Mouse (Mus musculus) retina, postnatal 7 days (tissue): ENCODE results near the gene Ppp1r21.

Source experiments
- DNase-seq: peaks from one replicate; pipeline ENCODE4 v3.0.0-alpha.2; 2012; ENCODE audit warnings: low read depth, low spot score

Ppp1r21 gene

GRCm38 (mm10) chr17:88613172-88613571 is 83.3 kb downstream of the Ppp1r21 start:
- DNase-seq: no peak

DNA sequence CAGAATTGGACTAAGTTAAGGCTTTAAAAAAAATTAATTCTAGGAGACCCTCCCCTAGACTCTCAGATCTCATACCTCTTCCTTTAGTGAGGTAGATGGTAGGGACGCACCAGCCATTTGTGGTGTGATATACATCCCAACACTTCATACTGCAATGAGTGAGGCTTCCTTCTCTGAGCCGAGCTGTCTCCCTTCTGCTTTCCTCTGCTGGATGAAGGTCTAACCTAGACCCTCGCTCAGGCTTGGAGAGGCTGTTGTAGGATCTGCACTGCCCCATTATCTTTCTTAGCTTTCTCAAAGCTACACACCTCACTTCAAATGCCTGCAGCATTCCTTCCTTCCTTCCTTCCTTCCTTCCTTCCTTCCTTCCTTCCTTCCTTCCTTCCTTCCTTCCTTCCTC is 83.8 kb downstream of the Ppp1r21 start:
- DNase-seq: no peak

- DNase-seq: no peak
Observed at GRCm38 (mm10) chr17:88614234-88614633, 84.3 kb downstream of the Ppp1r21 start.

GRCm38 (mm10) chr17:88614733-88615132 is 84.8 kb downstream of the Ppp1r21 start:
- DNase-seq: no peak

- no peak for DNase-seq
Observed at GRCm38 (mm10) chr17:88615492-88616155, 85.7 kb downstream of the Ppp1r21 start.

- DNase-seq: no peak
Observed at GRCm38 (mm10) chr17:88620935-88621334, 91.0 kb downstream of the Ppp1r21 start.

DNA sequence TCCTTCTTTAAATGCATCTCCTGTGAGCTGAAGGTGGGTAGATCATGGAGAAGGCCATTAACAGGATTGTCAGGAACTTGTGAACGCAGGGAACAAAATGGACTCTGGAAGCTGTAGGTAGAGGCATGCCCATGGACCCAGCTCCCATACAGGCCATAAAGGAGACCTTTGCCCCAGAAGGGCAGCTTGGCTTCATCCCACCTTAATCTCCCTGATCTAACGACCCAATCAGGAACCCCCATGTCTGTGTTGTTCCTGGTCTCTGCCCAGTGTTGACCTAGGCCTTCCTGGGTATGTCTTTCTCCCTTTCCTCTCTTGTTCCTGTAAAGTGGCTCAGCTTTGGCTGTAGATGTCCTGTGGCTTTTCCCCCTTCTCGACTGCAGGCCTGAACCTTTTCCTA is 91.5 kb downstream of the Ppp1r21 start:
- no peak for DNase-seq

DNA sequence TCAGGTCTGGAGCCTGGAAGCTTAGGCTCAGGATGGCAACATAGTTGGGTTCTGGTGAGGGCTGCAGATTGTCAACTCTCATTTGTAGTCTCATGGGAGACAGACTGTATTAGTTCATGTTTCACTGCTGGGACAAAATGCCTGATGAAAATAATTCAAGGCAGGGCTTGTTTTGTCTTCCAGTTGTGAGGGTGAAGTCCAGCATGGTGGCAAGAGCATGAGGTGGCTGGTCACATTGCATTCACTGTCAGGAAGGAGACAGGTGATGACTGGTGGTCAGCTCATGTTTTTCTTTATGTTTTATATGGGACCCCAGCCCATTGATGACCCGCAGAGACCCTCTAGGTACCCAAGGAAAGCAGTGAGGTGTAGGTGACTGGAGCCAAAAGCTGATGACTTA is 92.8 kb downstream of the Ppp1r21 start:
- no peak for DNase-seq

DNA sequence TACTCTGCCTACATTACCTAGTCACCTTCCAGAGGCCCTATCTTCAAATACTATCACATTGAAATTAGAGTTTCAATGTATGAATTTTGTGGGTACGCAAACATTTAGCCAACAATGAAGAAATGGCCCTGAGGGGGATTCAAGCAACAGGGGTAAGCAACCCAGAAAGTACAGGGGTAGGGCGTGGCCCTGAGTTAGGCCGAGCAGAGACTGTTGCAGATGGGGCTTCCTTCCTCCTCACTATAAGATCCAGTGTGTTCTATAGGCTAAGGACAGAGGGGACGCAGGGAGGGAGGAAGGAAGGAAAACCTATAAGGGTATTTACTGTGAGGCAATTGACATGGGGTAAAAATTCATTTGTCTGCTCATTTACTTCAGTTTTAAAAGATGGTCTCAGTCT is 94.5 kb downstream of the Ppp1r21 start:
- DNase-seq: no peak

- no peak for DNase-seq
Observed at GRCm38 (mm10) chr17:88625350-88625749, 95.4 kb downstream of the Ppp1r21 start.

- no peak for DNase-seq
Observed at GRCm38 (mm10) chr17:88625931-88626330, 96.0 kb downstream of the Ppp1r21 start.

DNA sequence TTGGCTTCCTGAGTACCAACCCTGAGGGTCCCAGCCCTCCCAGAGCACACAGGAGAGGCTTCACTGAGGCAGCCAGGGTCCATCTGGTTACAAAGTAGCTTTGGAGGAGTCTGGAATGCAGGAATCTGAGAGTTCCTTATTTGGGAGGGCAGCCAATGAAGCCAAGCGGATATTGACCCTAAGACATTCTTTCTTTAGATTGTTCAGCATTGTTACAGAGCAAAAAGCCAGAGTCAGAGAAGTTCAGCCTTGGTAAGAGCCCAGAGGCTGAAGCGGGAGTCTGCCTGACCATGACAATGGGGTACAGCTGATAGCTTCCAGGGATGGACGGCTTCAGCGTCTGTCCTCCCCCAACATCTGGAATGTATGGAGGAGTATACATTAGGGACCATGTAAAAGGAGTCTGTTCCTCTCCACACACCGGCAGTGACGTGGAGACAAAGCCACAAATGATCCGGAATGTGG is 96.5 kb downstream of the Ppp1r21 start:
- DNase-seq: no peak

- no peak for DNase-seq
Observed at GRCm38 (mm10) chr17:88627150-88627549, 97.2 kb downstream of the Ppp1r21 start.

- no peak for DNase-seq
Observed at GRCm38 (mm10) chr17:88628676-88629380, 98.9 kb downstream of the Ppp1r21 start.

DNA sequence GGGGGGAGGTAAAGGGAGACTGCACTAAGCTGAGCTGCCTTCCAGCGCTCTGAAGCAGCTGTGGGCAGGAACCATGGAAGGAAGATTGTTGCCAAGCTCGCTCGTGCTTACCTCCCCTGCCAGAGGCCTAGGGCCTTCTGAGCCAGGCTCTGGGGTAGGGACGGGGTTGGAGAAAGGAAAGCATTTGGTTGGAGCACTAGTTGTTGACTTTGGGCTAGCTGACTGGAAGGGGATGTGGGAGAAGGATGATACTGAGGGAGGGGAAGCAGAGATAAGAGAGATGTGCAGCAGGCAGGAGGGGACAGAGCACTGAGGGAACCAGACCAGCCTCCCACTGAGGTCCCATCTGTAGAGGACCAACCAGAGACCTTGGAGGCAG is 99.5 kb downstream of the Ppp1r21 start:
- DNase-seq: no peak

GRCm38 (mm10) chr17:88629931-88630553 is 100.1 kb downstream of the Ppp1r21 start:
- no peak for DNase-seq

DNA sequence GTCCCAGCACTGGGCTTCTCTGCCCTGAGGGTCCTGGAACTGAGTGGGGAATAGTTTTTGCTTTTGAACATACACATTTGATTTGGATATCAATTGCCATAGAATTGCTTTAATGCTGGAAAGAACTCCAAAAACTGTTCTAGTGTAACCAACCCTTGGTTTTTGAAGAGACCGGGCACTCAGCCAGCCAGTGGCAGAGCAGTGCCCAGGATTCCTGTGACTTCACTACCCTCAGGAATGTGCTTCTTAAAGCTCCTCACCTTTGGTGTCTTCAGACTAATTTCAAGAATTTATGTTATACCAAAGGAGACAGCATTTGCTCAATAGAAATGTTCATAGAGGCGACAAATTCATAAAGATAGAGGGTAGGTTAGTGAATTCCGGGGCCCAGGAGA is 100.6 kb downstream of the Ppp1r21 start:
- DNase-seq: no peak

- no peak for DNase-seq
Observed at GRCm38 (mm10) chr17:88632631-88633030, 102.7 kb downstream of the Ppp1r21 start.

DNA sequence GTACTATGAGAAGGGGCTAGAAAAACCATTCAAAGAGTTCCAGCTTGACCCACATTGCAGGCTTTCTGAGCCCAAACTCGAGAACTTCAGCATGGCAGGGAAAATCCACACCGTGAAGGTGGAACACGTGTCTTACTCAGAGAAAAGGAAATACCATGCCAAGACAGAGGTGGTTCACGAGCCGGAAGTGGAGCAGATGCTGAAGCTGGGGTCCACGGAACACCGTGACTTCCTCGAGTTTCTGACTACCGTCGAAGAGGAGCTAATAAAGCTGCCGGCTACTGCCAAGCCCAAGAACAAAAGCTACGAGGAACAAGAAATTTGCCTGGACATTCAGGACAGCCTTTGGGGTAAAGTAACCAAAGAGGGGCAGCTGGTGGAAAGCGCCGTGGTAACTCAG is 106.2 kb downstream of the Ppp1r21 start:
- DNase-seq: no peak

GRCm38 (mm10) chr17:88636587-88636986 is 106.7 kb downstream of the Ppp1r21 start:
- no peak for DNase-seq
